Mouse (Mus musculus) testis, adult 2 months (tissue): ENCODE data around the gene Acadvl. TPM values are rescaled to one million over a fixed set of nuclear protein-coding genes. Genes with fewer than 3 reads are reported as not detected.

Source experiments
- H3K27ac ChIP-seq: fragments of 200-500 bp; 2 replicates; pipeline ENCODE4 v1.5.1; 2012; ENCODE audit warnings: low read depth, low read length; ENCODE audit not compliant: control insufficient read depth, insufficient read depth
- H3K27me3 ChIP-seq: fragments of 200-500 bp; 2 replicates; pipeline ENCODE4 v1.6.1; 2012; ENCODE audit warnings: mild to moderate bottlenecking, low read length, moderate library complexity; ENCODE audit not compliant: control insufficient read depth, insufficient read depth
- H3K36me3 ChIP-seq: fragments of 200-500 bp; 2 replicates; pipeline ENCODE4 v1.6.1; 2012; ENCODE audit warnings: mild to moderate bottlenecking, low read length; ENCODE audit not compliant: control insufficient read depth, insufficient read depth
- H3K4me1 ChIP-seq: fragments of 200-500 bp; 2 replicates; pipeline ENCODE4 v1.6.1; 2012; ENCODE audit warnings: low read length; ENCODE audit not compliant: control insufficient read depth, insufficient read depth
- H3K4me3 ChIP-seq: fragments of 200-500 bp; 2 replicates; pipeline ENCODE4 v1.5.1; 2012; ENCODE audit warnings: low read depth, mild to moderate bottlenecking, low read length, moderate library complexity, mixed read lengths; ENCODE audit not compliant: control insufficient read depth
- CTCF ChIP-seq: fragments of 200-500 bp; IDR thresholded peaks from 2 replicates; pipeline ENCODE4 v1.5.1; 2012; ENCODE audit warnings: low read depth, mild to moderate bottlenecking, inconsistent platforms, low read length, moderate library complexity; ENCODE audit not compliant: control insufficient read depth, insufficient read depth, insufficient replicate concordance
- POLR2A ChIP-seq: fragments of 200-500 bp; IDR thresholded peaks from 2 replicates; pipeline ENCODE4 v1.6.1; 2012; ENCODE audit warnings: low read depth, mild to moderate bottlenecking, inconsistent platforms, low read length, moderate library complexity; ENCODE audit not compliant: control insufficient read depth
- polyA plus RNA-seq: library from polyadenylated mRNA; depleted of rRNA; stranded (reverse); fragments of >200 nt; gene quantifications from 2 replicates; pipeline ENCODE4 v1.2.3, GENCODE M21; 2012

Acadvl gene
- polyA plus RNA-seq, 1 experiment: 20.6 TPM

GRCm38 (mm10) chr11:70024151-70024514, 8.9 kb upstream of the Acadvl start:
- TF ChIP-seq POLR2A: no peak
- TF ChIP-seq CTCF: no peak
- H3K4me1 ChIP-seq: peaks cover 44% of the 10 kb centered on the region
- no peaks in the 10 kb centered on the region for H3K27me3 ChIP-seq
- no peaks in the 10 kb centered on the region for H3K36me3 ChIP-seq
- peak overlapping the region; percentile 0; the same call in 1 of the 2 replicates for H3K4me3 ChIP-seq
- H3K27ac ChIP-seq: no peak overlapping the region

GRCm38 (mm10) chr11:70023481-70024150, 8.4 kb upstream of the Acadvl start:
- Histone ChIP-seq H3K36me3 (no peaks in the 10 kb centered on the region), H3K4me3 (peak overlapping the region; percentile 39), H3K27me3 (no peaks in the 10 kb centered on the region), H3K27ac (no peak overlapping the region), H3K4me1 (peaks cover 43% of the 10 kb centered on the region)
- no peak for TF ChIP-seq CTCF

DNA sequence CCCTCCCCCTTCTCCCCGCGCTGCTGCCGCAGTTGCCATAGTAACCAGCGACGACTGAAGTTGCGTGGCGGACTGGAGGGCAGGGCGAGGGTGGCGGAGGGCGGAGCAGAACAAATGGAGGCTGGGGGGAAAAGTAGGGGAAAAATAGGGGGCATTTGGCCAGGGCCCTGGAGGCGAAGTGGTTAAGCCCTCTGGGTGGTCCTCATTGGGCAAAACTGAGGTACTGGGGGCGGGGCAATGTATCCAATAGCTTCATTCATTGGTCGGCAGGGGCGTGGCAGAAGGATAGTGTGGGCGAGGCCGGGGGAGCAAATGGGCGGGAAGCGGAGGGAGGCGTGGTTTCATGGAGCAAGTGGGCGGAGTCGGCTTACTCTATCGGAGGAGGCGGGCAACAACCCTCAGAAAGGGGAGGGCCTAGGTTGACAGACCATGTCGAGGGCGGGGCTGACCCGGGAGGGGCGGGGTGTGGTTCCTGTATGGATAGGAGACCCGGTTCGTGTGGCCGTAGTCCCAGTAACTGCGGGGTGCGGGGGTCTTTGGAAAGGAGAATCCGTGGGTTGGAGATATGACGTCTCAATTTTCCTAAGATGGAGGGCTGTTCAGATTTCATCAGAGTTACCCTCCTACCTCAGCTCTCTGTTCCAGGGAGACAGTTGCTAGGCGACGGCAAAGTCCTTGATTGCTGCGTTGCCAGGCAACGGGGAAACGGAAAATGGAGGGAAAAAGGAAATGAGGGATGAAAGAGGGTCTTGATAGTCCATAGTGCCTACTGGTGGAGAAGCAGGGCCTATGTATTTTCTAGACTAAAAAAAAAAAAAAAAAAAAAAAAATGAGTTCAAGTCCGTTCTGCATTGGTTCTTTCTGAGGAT, 6.3 kb upstream of the Acadvl start:
- H3K27ac ChIP-seq: peak overlapping the region; percentile 52; the same call in 1 of the 2 replicates
- peaks cover 29% of the 10 kb centered on the region for H3K4me1 ChIP-seq
- no peaks in the 10 kb centered on the region for H3K27me3 ChIP-seq
- H3K36me3 ChIP-seq: no peaks in the 10 kb centered on the region
- H3K4me3 ChIP-seq: peak overlapping the region; percentile 87
- TF ChIP-seq POLR2A (no peak; the same call in 1 of the 2 replicates), CTCF (no peak)

- H3K27ac ChIP-seq: no peak overlapping the region; the same call in 1 of the 2 replicates
- TF ChIP-seq CTCF: peak; percentile 21; the same call in 1 of the 2 replicates
- TF ChIP-seq POLR2A: no peak
- H3K4me3 ChIP-seq: peak overlapping the region; percentile 87
- H3K4me1 ChIP-seq: peaks cover 25% of the 10 kb centered on the region
- no peaks in the 10 kb centered on the region for H3K27me3 ChIP-seq
- H3K36me3 ChIP-seq: no peaks in the 10 kb centered on the region
Observed at GRCm38 (mm10) chr11:70020731-70021263, 5.6 kb upstream of the Acadvl start.

GRCm38 (mm10) chr11:70020022-70020631, 4.9 kb upstream of the Acadvl start:
- H3K36me3 ChIP-seq: no peaks in the 10 kb centered on the region
- no peak overlapping the region for H3K27ac ChIP-seq
- no peak for TF ChIP-seq POLR2A
- TF ChIP-seq CTCF: no peak
- H3K4me3 ChIP-seq: no peak overlapping the region
- peaks cover 26% of the 10 kb centered on the region for H3K4me1 ChIP-seq
- no peaks in the 10 kb centered on the region for H3K27me3 ChIP-seq

- Histone ChIP-seq H3K4me1 (peaks cover 30% of the 10 kb centered on the region), H3K4me3 (no peak overlapping the region), H3K27ac (no peak overlapping the region), H3K36me3 (no peaks in the 10 kb centered on the region), H3K27me3 (no peaks in the 10 kb centered on the region)
- TF ChIP-seq CTCF: no peak
- no peak for TF ChIP-seq POLR2A
Observed at GRCm38 (mm10) chr11:70019495-70020021, 4.3 kb upstream of the Acadvl start.
